Mouse (Mus musculus): ENCODE data around the gene Vhl. TPM values are rescaled to one million over a fixed set of nuclear protein-coding genes. Genes with fewer than 3 reads are reported as not detected.

Gene Vhl
- polyA plus RNA-seq, 1 experiment from 2014 or later = 23.4 TPM

DNA sequence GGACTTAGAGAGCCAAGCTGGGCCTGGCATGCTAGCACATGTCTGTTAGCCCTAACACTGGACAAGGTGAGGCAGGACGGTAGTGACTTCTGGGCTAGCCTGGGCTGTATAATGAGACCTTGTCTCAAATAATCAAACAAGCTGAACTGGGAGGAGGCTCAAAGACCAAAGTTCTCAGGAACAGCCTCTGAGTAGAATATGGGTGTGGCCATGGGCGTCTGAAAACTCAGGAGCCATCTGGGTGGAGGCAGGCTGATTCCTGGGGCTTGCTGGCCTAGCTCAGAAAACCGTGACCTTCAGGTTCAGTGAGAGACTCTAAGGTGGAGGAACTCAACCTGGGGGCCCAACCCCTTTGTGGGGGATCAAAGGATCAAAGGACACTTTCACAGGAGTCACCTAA is 27.9 kb downstream of the Vhl start:
- no peaks in the 10 kb centered on the region for H3K9me3 ChIP-seq (ENCODE audit: control insufficient read depth, low read length)
- H3K9ac ChIP-seq (ENCODE audit: low read length) = no peak overlapping the region
- peak; percentile 36 for DNase-seq (ENCODE audit: low spot score)
- ATAC-seq (ENCODE audit: low FRiP score, low TSS enrichment) = peak; percentile 53
- H3K4me2 ChIP-seq (replicated peaks; ENCODE audit: low read depth) = no peak overlapping the region
- no peaks in the 10 kb centered on the region for H3K4me1 ChIP-seq (replicated peaks; ENCODE audit: control insufficient read depth, insufficient read depth)
- H3K27me3 ChIP-seq (ENCODE audit: control insufficient read depth, insufficient read depth, low read length) = no peaks in the 10 kb centered on the region
- no peak overlapping the region for H3K4me3 ChIP-seq (ENCODE audit: low read depth, low read length)
- TF ChIP-seq CTCF (IDR thresholded peaks at IDR 0.05; ENCODE audit: low read depth) = no peak
- H3K27ac ChIP-seq (replicated peaks) = no peak overlapping the region
- WGBS = 56% methylated on average over 3 of the region's 3 CpGs
- peaks cover 3% of the 10 kb centered on the region; the same call in 1 of the 2 replicates for H3K36me3 ChIP-seq (ENCODE audit: control insufficient read depth, insufficient read depth, low read length)

DNA sequence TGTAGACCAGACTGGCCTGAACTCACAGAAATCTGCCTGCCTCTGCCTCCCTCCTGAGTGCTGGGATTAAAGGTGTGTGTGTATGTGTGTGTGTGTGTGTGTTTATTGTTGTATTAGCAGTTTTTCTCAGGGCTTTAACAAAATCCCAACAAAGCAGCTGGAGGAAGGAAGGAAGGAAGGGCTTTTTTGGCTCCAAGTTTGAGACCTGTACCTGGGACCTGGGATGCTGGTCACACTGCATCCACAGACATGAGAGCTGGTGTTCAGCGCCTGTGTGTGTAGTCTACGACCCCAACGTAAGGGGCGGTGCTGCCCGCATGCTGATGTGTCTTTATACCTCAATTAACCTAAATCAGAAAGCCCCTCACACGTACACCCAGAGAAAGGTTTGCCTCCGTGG is 29.8 kb downstream of the Vhl start:
- no peak for TF ChIP-seq CTCF (IDR thresholded peaks at IDR 0.05; ENCODE audit: low read depth)
- TF ChIP-seq EP300 (optimal IDR thresholded peaks at IDR 0.05) = no peak
- WGBS = 84% methylated on average over 7 of the region's 7 CpGs

DNA sequence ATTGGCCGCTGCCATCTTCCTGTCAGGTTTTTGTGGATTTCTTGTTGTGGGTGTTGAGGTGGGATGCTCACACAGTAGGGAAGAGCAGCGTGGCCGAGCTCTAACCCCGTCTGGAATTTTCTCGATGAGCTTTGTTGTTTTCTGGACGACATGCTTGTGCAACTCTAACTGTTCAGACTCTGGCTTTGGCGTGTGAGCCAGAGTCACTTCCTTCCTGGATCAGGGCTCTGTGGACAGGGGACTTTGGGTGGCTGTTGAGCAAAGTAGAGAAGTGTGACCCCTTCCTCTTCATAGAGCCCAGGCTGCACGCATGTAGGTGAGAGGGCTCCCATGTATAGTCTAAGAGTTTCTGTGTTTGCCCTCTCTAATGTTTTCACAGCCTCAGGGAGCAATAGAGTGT is 30.3 kb downstream of the Vhl start:
- Histone ChIP-seq H3K27ac (replicated peaks) (no peak overlapping the region), H3K4me3 (ENCODE audit: low read depth, low read length) (no peak overlapping the region), H3K9me3 (ENCODE audit: control insufficient read depth, low read length) (no peaks in the 10 kb centered on the region), H3K4me1 (replicated peaks; ENCODE audit: control insufficient read depth, insufficient read depth) (no peaks in the 10 kb centered on the region), H3K27me3 (ENCODE audit: control insufficient read depth, insufficient read depth, low read length) (no peaks in the 10 kb centered on the region), H3K4me2 (replicated peaks; ENCODE audit: low read depth) (no peak overlapping the region), H3K36me3 (ENCODE audit: control insufficient read depth, insufficient read depth, low read length) (no peaks in the 10 kb centered on the region), H3K9ac (ENCODE audit: low read length) (no peak overlapping the region)
- ATAC-seq (ENCODE audit: low FRiP score, low TSS enrichment) = no peak
- 76% methylated on average over 8 of the region's 8 CpGs for WGBS
- no peak for TF ChIP-seq EP300 (optimal IDR thresholded peaks at IDR 0.05)
- TF ChIP-seq CTCF (IDR thresholded peaks at IDR 0.05; ENCODE audit: low read depth) = no peak
- no peak for DNase-seq (ENCODE audit: low spot score)

More for the DNA sequence above, 29.8 kb downstream of the Vhl start:
- Histone ChIP-seq H3K4me1 (replicated peaks; ENCODE audit: control insufficient read depth, insufficient read depth) (no peaks in the 10 kb centered on the region), H3K9ac (ENCODE audit: low read length) (no peak overlapping the region), H3K9me3 (ENCODE audit: control insufficient read depth, low read length) (no peaks in the 10 kb centered on the region), H3K27me3 (ENCODE audit: control insufficient read depth, insufficient read depth, low read length) (no peaks in the 10 kb centered on the region), H3K27ac (replicated peaks) (no peak overlapping the region), H3K4me2 (replicated peaks; ENCODE audit: low read depth) (no peak overlapping the region), H3K36me3 (ENCODE audit: control insufficient read depth, insufficient read depth, low read length) (no peaks in the 10 kb centered on the region), H3K4me3 (ENCODE audit: low read depth, low read length) (no peak overlapping the region)
- ATAC-seq (ENCODE audit: low FRiP score, low TSS enrichment) = no peak
- DNase-seq (ENCODE audit: low spot score) = no peak

DNA sequence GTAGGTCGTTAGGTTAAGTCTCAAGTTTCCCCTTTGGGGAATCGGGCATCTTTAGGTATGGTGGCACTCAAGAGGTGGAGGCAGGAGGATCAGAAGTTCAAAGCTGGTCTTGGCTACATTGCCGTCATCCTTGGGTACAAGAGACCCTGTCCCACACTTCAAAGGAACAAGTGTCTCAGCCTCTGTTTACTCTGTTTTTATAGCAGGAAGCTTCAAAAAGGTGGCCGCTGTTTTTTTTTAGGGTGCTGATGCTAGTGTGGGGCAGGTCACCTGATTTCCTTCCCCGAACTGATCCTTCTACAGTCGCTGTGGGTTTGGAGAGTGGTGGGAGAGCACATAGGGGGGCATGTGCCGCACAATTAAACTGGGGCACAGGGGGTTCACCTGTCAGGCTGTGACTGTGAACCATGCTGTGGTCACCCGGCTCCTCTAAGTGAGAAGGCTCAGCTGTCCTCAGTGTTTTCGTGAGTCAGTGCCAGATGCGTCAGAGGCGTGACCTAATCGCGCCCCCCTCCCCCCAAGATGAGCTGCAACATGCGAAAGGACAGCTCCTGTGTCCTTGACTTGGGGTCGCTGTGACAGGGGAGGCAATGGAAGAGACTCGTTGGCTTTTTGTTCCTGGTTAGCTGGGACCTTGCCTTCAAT is 31.1 kb downstream of the Vhl start:
- no peak overlapping the region for H3K4me3 ChIP-seq (ENCODE audit: low read depth, low read length)
- no peaks in the 10 kb centered on the region for H3K27me3 ChIP-seq (ENCODE audit: control insufficient read depth, insufficient read depth, low read length)
- H3K9ac ChIP-seq (ENCODE audit: low read length) = no peak overlapping the region
- no peaks in the 10 kb centered on the region for H3K36me3 ChIP-seq (ENCODE audit: control insufficient read depth, insufficient read depth, low read length)
- H3K27ac ChIP-seq (replicated peaks) = no peak overlapping the region
- ATAC-seq (ENCODE audit: low FRiP score, low TSS enrichment) (no peak), DNase-seq (ENCODE audit: low spot score) (no peak)
- H3K4me2 ChIP-seq (replicated peaks; ENCODE audit: low read depth) = no peak overlapping the region
- H3K9me3 ChIP-seq (ENCODE audit: control insufficient read depth, low read length) = no peaks in the 10 kb centered on the region
- 63% methylated on average over 16 of the region's 16 CpGs for WGBS
- TF ChIP-seq CTCF (IDR thresholded peaks at IDR 0.05; ENCODE audit: low read depth) (no peak), EP300 (optimal IDR thresholded peaks at IDR 0.05) (no peak)
- no peaks in the 10 kb centered on the region for H3K4me1 ChIP-seq (replicated peaks; ENCODE audit: control insufficient read depth, insufficient read depth)

DNA sequence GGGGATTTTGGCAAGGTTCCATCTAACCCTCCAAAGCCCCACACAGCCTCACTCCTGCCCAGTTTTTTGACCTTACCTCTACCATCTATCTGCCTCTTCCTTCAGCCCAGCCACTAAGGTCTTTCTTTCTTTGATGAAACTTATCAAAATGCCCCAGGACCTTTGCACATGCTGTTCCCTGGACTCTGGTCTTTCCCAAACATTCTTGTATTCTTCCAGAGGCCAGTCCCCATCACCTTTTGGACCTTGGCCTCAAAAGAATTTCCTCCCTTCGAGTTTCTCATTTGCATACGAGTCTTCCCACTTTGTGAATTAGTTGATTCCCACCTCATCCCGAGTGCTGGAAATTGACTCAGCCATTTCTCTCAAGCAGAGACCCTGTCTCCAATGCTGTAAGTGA is 31.7 kb downstream of the Vhl start:
- WGBS = 94% methylated on average over 3 of the region's 3 CpGs

DNA sequence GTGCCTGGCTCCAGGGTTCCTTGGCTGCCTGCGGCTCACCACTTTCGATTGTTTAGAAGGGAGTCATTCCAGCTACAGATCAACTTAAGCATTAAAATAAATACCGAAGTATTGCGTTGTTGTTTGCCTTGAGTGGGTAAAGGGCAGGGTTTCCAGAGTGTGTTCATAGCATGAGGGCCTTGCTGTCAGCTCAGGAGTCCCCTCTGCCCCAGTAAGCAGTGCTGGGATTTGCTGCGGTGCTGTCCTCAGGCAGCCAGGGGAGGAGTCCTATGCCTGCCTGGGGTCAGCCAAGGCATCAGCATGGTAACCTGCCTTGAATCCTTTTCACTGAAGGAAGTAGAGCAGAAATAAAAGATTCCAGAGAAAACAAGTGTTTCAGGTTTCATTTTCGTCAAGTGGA is 33.1 kb downstream of the Vhl start:
- no peak overlapping the region for H3K4me3 ChIP-seq (ENCODE audit: low read depth, low read length)
- 54% methylated on average over 6 of the region's 6 CpGs for WGBS
- no peaks in the 10 kb centered on the region for H3K36me3 ChIP-seq (ENCODE audit: control insufficient read depth, insufficient read depth, low read length)
- no peaks in the 10 kb centered on the region for H3K9me3 ChIP-seq (ENCODE audit: control insufficient read depth, low read length)
- TF ChIP-seq EP300 (optimal IDR thresholded peaks at IDR 0.05) = no peak
- no peak for TF ChIP-seq CTCF (IDR thresholded peaks at IDR 0.05; ENCODE audit: low read depth)
- DNase-seq (ENCODE audit: low spot score) = peak; percentile 83
- no peak overlapping the region for H3K4me2 ChIP-seq (replicated peaks; ENCODE audit: low read depth)
- H3K27ac ChIP-seq (replicated peaks) = peak overlapping the region; percentile 41; the same call in 1 of the 2 replicates
- ATAC-seq (ENCODE audit: low FRiP score, low TSS enrichment) = peak; percentile 96
- no peaks in the 10 kb centered on the region for H3K27me3 ChIP-seq (ENCODE audit: control insufficient read depth, insufficient read depth, low read length)
- no peaks in the 10 kb centered on the region for H3K4me1 ChIP-seq (replicated peaks; ENCODE audit: control insufficient read depth, insufficient read depth)
- no peak overlapping the region for H3K9ac ChIP-seq (ENCODE audit: low read length)

More for the DNA sequence above, 31.7 kb downstream of the Vhl start:
- no peak for TF ChIP-seq CTCF (IDR thresholded peaks at IDR 0.05; ENCODE audit: low read depth)
- TF ChIP-seq EP300 (optimal IDR thresholded peaks at IDR 0.05) = no peak
- H3K27me3 ChIP-seq (ENCODE audit: control insufficient read depth, insufficient read depth, low read length) = no peaks in the 10 kb centered on the region
- no peak overlapping the region for H3K27ac ChIP-seq (replicated peaks)
- DNase-seq (ENCODE audit: low spot score) (no peak), ATAC-seq (ENCODE audit: low FRiP score, low TSS enrichment) (no peak)
- H3K9ac ChIP-seq (ENCODE audit: low read length) = no peak overlapping the region
- H3K4me2 ChIP-seq (replicated peaks; ENCODE audit: low read depth) = no peak overlapping the region
- no peak overlapping the region for H3K4me3 ChIP-seq (ENCODE audit: low read depth, low read length)
- H3K4me1 ChIP-seq (replicated peaks; ENCODE audit: control insufficient read depth, insufficient read depth) = no peaks in the 10 kb centered on the region
- no peaks in the 10 kb centered on the region for H3K36me3 ChIP-seq (ENCODE audit: control insufficient read depth, insufficient read depth, low read length)
- no peaks in the 10 kb centered on the region for H3K9me3 ChIP-seq (ENCODE audit: control insufficient read depth, low read length)

Measured in stomach, postnatal 0 days (tissue).